Mouse (Mus musculus): ENCODE data around the gene B3gnt9. TPM values are rescaled to one million over a fixed set of nuclear protein-coding genes. Genes with fewer than 3 reads are reported as not detected.
"Not testable (repeated sequence)": the region's sequence is repeated elsewhere in the genome, so short reads cannot be mapped to it uniquely, and the experiment has no call there.

Gene B3gnt9
- polyA plus RNA-seq, 1 experiment, result 12.1 TPM

DNA sequence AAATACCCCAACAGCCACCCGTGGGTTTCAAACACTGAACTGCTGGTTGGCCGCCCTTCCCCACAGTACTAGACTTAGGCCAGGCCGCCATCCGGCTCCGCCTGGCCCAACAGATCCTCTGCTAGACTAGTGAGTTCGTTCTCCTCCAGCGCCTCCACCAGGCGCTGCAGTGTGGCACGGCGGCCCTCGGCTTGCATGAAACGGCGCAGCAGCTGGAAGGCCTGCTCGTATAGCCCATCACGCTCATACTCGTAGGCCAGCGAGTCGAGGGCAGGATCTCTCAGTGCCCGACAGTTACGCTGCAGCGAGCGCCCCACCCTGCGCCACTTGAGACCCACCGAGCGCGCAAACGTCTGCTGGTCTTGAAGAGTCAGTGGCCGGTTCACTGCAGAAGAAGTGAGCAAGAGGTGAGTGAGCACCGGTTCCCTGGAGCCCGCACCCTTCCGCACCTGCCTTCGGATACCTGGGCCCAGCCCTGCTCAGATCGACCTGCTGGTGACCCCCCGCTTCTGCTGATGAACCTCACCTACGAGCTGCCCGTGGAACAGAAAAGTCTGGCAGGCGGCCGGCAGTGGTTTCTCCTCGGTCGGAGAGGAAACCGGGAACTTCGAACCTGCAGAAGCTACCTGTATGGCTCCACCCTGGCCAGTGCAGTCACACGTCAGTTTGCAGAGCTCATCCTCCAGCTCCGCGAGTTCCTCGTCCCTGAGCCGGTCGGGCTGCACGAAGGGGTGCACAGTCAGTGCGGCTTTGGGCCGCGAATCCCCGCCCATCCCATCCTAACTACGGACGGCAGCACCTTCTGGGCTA, 4.2 kb upstream of the B3gnt9 start:
- DNase-seq (ENCODE audit: low read depth), result no peak

DNA sequence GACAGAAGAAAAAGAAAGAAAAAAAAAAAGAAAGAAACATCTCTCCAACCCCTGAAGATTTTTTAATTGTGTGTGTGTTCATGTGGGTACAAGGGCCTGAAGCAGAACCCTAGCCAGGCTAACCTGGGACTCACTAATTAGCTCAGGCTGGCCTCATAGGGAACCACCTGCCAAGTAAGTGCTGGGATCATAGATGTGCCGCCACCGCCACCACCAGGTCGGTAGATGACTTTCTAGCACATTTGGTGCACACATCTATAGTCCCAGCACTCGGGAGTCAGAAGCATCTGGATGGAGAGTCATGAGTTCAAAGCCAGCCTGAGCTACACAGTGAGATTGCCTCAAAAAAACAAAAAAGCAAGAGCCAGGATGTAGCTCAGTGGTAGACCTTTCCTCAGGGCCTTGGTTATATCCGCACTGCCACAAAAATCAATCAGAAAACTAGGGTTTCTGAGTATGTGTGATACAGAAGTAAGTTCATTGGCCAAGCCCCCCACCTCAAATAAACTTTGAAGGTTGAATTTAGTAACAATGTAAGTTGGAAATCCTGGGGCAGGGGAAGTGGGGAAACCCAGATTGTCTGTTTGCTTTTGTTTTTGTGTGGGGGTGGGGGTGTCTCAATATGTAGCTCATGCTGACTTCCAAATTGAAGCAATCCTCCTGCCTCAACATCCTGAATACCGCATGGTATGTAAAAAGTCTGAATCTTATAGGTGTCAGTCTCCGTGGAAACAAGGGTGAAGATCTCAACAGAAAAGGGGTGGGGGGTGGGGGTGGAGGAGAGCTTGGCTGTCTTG, 2.6 kb upstream of the B3gnt9 start:
- no peak for DNase-seq (ENCODE audit: low read depth)

DNA sequence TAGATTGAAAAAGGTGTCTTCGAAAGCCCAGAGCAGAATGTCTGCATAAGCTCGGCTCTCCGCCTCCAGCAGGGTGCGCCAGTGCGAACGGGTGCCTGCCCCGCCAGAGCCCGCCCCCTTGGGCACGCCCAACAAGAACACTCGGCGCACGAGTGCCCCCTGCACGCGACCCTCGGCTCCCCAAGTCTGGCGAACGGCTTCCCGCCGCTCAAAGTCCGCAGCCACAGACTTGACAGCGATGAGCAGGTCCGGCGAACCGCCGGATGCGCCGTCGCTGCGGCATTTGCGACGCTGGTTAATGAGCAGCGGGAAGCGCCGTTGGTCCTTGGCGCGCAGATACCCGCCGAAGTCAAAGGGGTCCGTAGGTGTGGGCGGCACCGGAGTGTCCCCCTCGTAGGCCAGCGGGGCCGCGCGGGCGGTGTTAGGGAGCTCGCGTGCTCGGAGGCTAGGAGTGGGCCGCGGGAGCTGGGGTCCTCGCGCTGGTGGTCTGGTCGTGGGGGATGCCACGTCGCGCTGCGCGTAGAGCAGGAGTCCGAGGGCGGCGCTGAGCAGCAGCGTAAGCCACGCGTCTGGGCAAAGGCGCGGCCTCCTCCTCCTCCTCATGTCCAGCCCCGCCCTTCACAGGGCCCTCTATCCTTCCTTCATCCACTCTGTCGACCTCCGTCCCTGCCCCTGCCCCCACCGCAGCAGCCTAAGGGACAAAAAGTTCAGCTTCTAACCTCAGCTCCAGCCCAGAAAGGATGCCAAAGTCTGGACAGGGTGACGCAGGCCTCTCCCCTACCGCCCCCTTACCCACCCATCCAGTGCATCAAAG, 594 bp downstream of the B3gnt9 start:
- DNase-seq (ENCODE audit: low read depth), result no peak

DNA sequence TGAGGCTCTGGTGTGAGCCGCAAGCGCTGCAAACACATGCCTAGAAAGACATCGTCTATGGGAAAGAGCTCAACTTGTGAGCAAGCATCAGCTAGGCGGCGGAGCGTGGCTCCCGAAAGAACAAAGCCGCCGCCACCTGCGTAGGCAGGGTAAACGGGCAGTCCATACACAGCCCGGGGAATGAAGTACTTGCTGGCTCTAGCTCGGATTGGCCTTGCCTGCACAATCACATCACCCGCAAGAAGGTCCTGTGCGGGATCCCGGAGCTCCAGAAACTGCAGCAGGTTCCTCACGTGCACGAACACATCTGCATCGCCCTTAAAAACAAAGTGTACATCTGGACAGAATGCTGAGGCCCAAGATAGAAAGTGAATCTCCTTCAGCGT, 1.2 kb downstream of the B3gnt9 start:
- DNase-seq (ENCODE audit: low read depth), result no peak

DNA sequence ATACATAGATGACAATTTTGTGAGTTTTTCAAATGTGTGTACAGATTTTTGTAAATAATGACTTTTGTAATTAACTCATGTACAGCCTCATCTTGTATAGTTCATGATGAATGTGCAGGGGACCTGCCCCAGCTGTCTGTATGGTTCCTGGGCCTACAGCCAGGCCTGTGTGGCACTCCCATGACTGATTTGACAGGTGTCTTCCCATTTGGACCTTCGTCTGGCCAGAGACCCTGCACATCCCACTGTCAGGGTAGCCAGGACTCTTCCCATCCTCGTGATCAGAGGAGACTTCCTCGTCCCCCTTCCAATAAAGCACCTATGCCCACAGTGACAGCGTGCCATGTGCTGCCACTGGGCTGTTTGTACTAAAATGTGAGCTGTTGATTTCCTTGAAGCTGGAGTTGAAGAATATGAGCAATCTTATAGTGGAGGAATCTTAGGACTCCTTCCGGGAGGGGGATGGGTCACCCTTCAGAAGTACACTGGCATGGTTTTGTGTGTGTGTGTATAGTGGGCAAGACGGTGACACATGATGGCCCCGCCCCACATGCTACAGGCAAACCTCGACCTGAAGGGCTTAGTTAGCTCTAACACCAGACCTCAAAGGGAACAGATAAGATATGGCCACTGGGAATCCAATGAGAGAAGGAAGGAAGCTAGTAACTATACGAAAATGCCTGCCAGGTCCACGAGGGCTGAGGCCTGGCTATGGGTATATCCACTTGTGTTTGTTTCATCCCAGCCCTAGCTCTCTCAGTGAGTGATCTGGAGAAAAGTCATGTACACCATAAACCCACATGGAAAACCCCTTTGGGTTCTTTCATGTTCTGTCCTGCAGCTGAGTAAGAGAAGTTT, 2.0 kb downstream of the B3gnt9 start:
- DNase-seq (ENCODE audit: low read depth), result no peak

DNA sequence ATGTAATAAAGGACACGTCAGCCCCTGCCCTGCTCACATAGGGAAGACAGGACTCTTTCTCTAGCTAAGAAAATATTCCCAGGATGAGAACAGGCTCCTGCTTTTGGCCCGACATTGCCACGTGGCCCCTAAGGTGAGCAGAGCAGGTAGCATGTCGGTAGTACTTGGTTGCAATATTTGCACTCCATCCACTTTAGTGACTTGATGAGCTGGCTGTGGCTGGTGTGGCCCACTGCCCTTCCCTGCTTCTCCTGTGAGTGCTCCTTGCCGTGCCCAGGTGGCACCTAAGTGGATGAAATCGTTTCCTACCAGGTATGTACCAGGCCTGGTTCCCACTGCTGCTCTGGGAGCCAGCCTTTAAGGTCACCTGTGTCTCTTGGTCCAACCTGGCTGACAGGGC, 3.0 kb downstream of the B3gnt9 start:
- DNase-seq (ENCODE audit: low read depth), result no peak

DNA sequence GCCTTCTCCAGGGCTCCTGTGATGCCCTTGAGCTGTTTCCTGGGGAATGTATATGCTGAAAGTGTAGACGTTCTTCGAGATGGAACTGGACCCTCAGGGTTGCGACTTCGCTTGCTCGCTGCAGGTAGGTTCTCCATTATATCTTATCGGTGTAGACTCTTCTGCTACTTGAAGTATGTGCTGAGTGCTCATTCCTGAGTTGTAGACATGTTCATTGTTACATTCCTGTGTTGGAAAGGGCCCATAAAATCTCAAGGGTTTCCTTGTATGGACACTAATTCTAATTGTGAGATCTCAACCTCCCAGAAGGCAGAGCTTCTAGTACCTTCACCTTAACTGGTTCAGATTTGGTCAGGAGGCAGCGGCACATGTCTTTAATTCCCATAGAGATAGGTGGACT, 13.9 kb downstream of the B3gnt9 start:
- no peak for DNase-seq (ENCODE audit: low read depth)

DNA sequence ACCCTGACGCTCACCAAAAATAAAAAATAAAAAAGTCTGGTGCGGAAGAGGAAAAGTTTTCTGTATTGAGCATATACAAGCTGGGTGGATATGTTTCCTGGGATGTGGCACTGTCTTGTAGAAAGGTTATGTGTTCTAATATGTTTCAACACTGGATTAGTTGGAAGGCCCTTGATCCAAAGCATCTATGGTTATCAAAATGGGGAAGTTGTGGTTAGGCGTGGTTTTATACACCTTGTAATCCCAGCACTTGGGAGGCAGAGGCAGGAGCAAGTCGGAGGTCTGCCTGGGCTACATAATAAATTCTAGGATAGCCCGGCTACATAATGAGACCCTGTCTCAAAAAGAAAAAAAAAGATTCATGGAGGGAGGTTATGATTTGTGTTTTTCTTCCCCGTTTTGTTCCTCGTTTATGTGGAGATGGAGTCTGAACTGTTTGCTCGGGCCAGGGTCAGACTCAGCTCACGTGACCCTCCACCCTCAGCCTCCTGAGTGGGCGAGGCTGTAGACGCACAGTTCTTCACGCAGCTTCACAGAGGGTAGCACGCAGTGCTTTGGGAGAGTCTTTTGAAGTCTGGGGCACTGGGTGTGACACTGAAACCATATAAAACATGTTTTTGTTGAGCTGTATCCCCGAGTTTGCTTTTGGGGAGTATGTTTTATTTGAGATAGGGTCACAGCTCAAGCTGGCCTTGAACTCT, 17.4 kb downstream of the B3gnt9 start:
- DNase-seq (ENCODE audit: low read depth), result no peak

DNA sequence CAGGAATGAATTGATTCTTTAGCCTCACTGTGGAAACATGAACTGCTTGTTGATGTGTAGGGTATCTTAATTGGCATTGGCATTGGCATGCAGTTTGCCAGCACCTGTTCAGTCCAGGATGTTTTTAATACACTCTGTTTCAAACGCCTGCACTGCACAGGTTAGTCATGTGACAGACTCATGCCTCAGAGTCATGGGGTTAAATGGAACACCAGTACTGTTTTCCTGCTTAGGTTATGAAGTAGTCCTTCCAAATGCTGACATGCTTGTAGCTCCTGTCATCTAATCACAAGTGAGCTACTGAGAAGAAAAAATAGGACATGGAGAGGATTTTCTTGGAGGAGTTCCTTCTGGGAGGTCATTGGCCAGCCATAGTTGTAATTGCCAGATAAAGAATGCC, 19.7 kb downstream of the B3gnt9 start:
- no peak for DNase-seq (ENCODE audit: low read depth)

DNA sequence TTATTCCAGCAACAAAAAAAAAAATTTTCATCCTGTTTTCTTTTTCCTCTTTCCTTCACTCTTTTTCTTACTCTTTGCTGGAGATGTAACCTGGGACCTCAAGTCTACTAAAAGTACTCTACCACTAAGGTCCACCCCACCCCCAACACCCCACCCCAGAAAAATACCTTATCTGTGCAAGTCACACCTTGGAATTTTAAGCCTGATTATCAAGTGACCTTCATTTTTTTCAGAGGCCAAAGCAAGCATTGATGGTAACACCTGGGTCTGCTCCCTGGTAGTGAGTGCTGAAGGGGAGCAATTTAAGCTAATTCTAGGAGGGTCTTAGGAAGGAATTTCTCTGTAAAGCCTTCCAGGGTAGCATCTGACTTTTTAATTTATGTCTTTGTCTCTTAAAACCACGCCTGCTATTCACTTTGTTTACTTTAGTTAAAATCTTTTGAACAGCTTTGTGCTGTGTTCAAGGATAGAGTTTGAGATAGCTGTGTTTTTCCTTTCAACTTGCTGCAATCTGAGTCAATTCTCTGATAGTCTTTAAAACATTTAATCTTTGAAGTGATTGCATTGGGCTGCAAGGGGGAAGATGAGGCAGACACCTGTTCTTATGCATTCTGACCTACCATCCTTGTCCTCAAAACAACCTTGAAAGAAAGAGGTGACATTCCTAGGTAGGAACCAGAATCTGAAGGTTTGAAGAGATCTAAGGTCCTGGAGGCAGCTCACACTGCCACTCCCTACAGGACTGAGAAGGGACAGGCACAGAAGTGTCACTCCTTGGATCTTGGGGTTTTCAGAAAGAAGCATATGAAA, 21.6 kb downstream of the B3gnt9 start:
- DNase-seq (ENCODE audit: low read depth), result no peak

DNA sequence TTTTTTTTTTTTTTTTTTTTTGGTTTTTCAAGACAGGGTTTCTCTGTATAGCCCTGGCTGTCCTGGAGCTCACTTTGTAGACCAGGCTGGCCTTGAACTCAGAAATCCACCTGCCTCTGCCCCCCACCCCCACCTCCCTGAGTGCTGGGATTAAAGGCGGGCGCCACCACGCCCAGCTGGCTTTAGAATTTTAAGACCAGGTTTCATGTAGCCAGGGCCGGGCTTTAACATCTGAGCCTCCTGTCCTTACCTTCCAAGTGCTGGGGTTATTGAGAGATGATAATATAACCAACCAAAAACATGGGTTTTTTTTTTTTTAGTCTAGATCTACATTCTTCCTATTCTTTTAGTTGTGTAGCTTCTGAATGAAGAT, 22.6 kb downstream of the B3gnt9 start:
- DNase-seq (ENCODE audit: low read depth), result not testable (repeated sequence)

DNA sequence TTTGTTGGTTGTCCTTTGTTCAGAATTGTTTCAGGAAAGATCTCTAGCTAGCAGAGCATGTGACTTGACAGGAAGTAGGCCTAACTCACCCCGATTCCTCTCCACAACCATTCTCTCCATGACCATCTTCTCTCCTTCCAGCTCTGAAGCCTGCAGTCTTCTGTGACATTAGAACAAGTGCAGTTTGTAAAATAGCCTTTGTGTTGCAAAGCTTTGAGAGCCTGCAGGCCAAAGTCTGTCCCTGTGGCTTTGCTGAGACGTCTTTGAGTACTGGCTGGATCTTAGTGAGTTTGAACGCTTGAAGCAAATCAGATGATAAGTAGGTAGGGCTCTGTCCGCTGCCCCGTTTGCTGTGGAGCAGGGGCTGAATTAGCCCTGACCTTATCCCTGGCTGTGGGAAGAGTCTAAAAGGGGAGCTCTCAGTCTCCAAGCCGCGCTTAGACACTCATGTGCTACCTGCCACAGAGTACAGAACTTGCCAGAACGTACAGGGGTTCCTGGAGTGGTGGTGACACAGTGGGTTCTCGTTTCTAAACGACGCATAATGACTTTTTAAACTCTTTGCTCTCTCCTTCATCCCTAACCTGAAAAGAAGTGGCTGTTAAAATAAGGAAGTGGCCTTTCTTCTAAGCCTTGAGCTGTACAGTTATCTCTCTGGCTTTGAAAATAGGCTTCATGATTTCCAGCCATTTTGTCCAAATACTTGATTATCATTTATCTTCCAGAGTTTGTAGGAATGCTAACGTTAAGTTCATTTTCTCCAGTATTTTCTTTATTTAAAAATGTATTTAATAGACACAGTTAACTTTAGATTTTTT, 23.2 kb downstream of the B3gnt9 start:
- DNase-seq (ENCODE audit: low read depth), result no peak

DNA sequence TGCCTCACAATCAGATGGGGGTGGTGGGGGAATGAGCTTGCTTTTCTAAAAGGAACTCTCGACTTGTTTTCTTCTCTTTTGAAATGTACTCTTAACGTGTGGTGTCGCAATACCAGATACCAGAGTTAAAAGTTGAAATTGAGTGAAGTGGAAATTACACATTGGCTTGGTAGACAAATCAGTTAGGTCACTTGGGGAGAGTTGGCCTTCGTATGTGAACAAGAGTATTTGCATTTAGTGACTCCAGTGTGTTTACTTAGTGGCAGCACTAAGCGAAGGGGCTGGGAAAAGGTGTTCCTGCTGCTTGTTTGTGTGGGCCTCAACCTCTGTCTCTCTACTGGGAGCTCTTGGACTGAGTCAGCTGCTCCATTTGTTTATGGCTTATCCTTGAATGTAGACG, 29.0 kb downstream of the B3gnt9 start:
- DNase-seq (ENCODE audit: low read depth), result no peak

DNA sequence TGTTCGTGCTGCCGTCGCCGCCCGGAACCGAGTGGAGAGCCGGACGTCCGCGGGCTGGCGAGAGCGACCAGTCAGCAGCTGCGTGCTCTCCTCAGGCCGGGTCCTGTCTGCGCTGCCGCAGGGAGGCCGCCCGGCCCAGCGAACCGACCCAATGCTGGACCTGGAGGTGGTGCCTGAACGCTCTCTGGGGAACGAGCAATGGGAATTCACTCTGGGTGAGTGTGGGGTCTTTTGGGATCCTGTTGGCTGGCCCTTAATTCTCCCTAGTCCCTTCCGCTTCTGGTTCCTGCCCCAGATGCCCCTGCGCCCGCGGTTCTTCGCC, 29.7 kb downstream of the B3gnt9 start:
- DNase-seq (ENCODE audit: low read depth), result no peak

DNA sequence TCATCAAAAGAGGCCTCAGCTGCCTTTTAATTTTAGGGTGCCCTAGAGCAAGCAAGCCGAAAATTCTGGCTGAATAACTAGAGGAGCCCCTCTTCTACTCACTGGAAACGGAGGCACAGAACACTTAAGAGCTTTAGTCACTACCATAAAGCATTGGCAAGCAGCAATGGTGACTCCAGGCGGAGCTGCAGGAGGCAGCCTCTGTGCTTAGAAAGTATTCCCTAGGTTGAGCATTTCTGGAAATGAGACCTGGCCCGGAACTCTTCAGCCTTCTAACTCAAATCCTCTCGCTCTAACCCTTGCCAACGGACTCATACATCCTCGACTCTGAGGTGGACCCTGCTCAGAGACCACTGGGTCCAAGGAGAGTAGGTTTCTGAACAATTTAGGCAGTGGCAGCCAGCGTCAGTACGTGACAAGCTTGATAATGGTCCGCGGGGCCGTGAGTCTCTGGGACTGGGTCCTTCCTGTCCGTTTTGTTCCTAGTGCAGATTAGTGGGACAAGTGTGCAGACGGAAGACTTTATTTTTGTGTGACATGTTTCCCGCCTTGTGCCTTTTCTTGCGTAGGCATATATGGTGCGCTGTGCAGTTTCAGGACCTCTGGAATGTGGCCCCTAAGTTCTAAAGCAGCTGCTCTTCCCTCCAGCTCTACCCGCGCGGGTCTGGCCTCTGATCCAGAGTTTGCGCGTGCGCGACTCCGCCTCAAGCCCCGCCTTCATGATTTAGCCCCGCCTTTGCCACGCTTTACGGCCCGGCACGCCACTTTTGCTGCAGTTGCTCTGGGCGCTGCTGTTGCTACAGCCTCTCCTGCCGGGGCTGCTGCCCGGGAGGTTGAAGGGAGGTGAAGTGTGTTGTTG, 30.3 kb downstream of the B3gnt9 start, which contains the start of gene D230025D16Rik:
TSS of gene D230025D16Rik (plus strand) at position 733 of the 859 bp plus-strand sequence.
- no peak for DNase-seq (ENCODE audit: low read depth)

DNA sequence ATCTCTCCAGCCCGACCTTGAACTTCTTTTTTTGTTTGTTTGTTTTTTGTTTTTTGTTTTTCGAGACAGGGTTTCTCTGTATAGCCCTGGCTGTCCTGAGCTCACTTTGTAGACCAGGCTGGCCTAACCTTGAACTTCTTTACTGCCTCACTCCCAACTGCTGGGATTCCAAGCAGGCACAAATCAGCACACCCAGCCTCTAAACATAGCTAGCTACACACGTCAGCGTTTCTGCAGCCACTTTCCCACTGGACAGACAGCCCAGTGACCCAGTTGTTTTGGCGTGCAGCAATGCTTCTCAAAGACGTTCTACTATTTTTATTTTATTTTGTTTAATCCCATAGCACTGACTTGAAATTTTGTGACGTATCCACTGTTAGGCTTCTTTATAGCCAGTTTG, 31.1 kb downstream of the B3gnt9 start:
- no peak for DNase-seq (ENCODE audit: low read depth)

DNA sequence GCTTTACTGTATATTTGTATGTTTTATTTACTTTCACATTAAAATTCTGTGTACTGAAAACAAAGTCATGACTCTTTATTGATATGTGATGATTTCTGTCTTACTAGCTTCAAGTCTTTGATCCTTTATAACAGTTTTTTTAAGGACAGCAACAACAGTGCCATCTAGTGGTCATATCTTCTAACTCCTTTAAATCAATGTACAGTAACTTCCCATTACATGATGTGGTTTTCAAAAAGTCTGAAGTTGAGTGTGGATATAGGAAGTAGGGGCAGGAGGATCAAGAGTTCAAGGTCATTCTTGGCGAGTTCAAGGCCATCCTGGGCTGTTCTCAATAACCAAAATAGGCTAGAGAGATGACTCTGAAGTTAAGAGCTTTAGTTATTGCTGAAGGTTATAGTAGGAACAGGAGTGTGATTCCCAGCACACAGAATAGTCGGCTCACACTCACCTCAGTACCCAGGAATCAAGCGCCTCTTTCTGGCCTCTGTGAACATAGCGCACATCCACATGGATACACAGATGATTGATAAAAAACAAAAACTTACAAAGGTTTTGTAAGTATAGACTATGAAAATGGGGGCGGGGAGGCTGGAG, 36.9 kb downstream of the B3gnt9 start:
- no peak for DNase-seq (ENCODE audit: low read depth)

DNA sequence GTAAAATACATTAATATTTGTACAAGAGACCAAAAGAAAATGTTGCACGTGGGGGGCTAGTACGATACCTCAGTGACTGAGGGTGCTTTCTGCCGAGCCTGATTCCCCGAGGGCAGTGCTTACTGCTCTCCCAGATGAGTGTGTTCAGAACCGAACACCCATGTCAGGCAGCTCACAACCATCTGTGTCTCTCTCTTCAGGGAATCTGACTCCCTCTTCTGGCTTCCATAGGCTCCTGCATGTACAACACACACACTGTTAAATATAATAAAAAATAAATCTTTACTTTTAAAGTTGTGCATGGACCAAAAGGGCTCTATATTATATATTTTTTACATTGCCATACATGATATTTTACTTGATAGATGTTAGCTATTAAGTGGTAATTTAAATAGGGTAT, 40.8 kb downstream of the B3gnt9 start:
- DNase-seq (ENCODE audit: low read depth), result no peak

Measured in gonadal fat pad, adult 2 months (tissue).